Comparison of ENCODE assay signal across 9 mouse cellular contexts in genomic region chr2:31435567-31435966, GRCm38 (mm10). TPM values are rescaled to one million over a fixed set of nuclear protein-coding genes. Genes with fewer than 3 reads are reported as not detected.
A peak's percentile ranks its signal among the peaks of the same experiment; 100 is the strongest.
DNase-seq lines count a peak whose midpoint lies in the region; ATAC-seq and TF ChIP-seq lines count a peak whose summit lies in the region.
"Had no signal": no experiment of that assay in that cellular context is flagged by ENCODE, and none has a peak within 500 bp of the region (broad histone marks: within the 10 kb centered on the region; RNA-seq: fewer than 3 reads in every experiment).

No protein-coding gene starts in this region.

- H3K4me2 ChIP-seq in hindbrain, embryonic 14.5 days (replicated peaks), result no peak overlapping the region
- no peak overlapping the region for H3K4me2 ChIP-seq in hindbrain, embryonic 16.5 days (ENCODE audit: low read length)
- H3K4me2 ChIP-seq: liver, embryonic 15.5 days had no signal

- DNase-seq in hindbrain, embryonic 14.5 days (ENCODE audit: low spot score), result peak; percentile 51
- DNase-seq in B cell, adult 2 months, result peak; percentile 56 to 63
- peak; percentile 14 for DNase-seq in MEL-GATA-1-ER (ENCODE audit: extremely low read depth, low read depth)
- peak; percentile 73 for DNase-seq in kidney, postnatal 14 days

- 41% methylated on average over 6 of the region's 6 CpGs for WGBS in hindbrain, embryonic 14.5 days
- 41% methylated on average over 6 of the region's 6 CpGs for WGBS in hindbrain, embryonic 16.5 days

- no peaks in the 10 kb centered on the region for H3K9me3 ChIP-seq in hindbrain, embryonic 14.5 days (ENCODE audit: control insufficient read depth, low read length)
- no peaks in the 10 kb centered on the region for H3K9me3 ChIP-seq in hindbrain, embryonic 16.5 days (ENCODE audit: control insufficient read depth, low read length)
- H3K9me3 ChIP-seq: liver, embryonic 15.5 days had no signal

- H3K27ac ChIP-seq in hindbrain, embryonic 14.5 days, result no peak overlapping the region
- H3K27ac ChIP-seq in hindbrain, embryonic 16.5 days (ENCODE audit: low read depth, low read length), result no peak overlapping the region
- H3K27ac ChIP-seq in cortical plate, adult 2 months (ENCODE audit: insufficient read depth, low read length), result no peak overlapping the region
- H3K27ac ChIP-seq: liver, embryonic 15.5 days had no signal

- no peak overlapping the region for H3K9ac ChIP-seq in hindbrain, embryonic 14.5 days
- H3K9ac ChIP-seq in hindbrain, embryonic 16.5 days (ENCODE audit: low read depth, low read length), result no peak overlapping the region
- H3K9ac ChIP-seq: liver, embryonic 15.5 days had no signal

- no peaks in the 10 kb centered on the region for H3K27me3 ChIP-seq in hindbrain, embryonic 14.5 days (ENCODE audit: control insufficient read depth, insufficient read depth, low read length)
- no peaks in the 10 kb centered on the region for H3K27me3 ChIP-seq in hindbrain, embryonic 16.5 days (replicated peaks; ENCODE audit: control insufficient read depth, insufficient read depth, low read length)
- H3K27me3 ChIP-seq: liver, embryonic 15.5 days had no signal

- peak; percentile 57 for TF ChIP-seq CTCF in cortical plate, adult 2 months (IDR thresholded peaks at IDR 0.05; ENCODE audit: extremely low read depth, insufficient read depth, low read length)

- no peak for ATAC-seq in hindbrain, embryonic 14.5 days (ENCODE audit: low FRiP score)
- no peak for ATAC-seq in hindbrain, embryonic 16.5 days
- peak; percentile 76 for ATAC-seq in megakaryocyte progenitor cell, adult 5-6 weeks (replicated peaks; ENCODE audit: poor library complexity)
- no peak for ATAC-seq in activated CD4-positive, CD25-positive, alpha-beta regulatory T cell, adult 4 months

- no peak overlapping the region for H3K4me3 ChIP-seq in hindbrain, embryonic 14.5 days (replicated peaks; ENCODE audit: low read length)
- H3K4me3 ChIP-seq in hindbrain, embryonic 16.5 days (ENCODE audit: low read length), result no peak overlapping the region
- no peak overlapping the region for H3K4me3 ChIP-seq in cortical plate, adult 2 months (ENCODE audit: insufficient read depth, low read length)
- H3K4me3 ChIP-seq: liver, embryonic 15.5 days had no signal

- no peaks in the 10 kb centered on the region for H3K36me3 ChIP-seq in hindbrain, embryonic 14.5 days (replicated peaks; ENCODE audit: control insufficient read depth, insufficient read depth)
- no peaks in the 10 kb centered on the region for H3K36me3 ChIP-seq in hindbrain, embryonic 16.5 days (ENCODE audit: control insufficient read depth, insufficient read depth, low read length)
- H3K36me3 ChIP-seq: liver, embryonic 15.5 days had no signal

- no peak for TF ChIP-seq POLR2A in cortical plate, adult 2 months (IDR thresholded peaks at IDR 0.05; ENCODE audit: extremely low read depth, insufficient read depth, low read length)

- H3K4me1 ChIP-seq in hindbrain, embryonic 14.5 days (replicated peaks; ENCODE audit: control insufficient read depth, insufficient read depth, low read length), result no peaks in the 10 kb centered on the region
- H3K4me1 ChIP-seq in hindbrain, embryonic 16.5 days (ENCODE audit: control insufficient read depth, insufficient read depth, low read depth, low read length), result peaks cover 2% of the 10 kb centered on the region; the same call in 1 of the 2 replicates
- H3K4me1 ChIP-seq in cortical plate, adult 2 months (ENCODE audit: control insufficient read depth, insufficient read depth, low read length), result no peaks in the 10 kb centered on the region

RNA-seq across cellular contexts. Expression of gene Ass1, which starts 34.4 kb away (rescaled TPM):
- polyA plus RNA-seq in hindbrain, embryonic 14.5 days (2014; fragmentation: Nextera tagmentation; extraction: Ambion mirVana), result 6.1 and 8.0 TPM in 2 replicates
- 13.0 and 16.1 TPM in 2 replicates for polyA plus RNA-seq in hindbrain, embryonic 16.5 days (2015; fragmentation: Nextera tagmentation; extraction: Ambion mirVana)
- 37.1 and 39.2 TPM in 2 replicates for polyA plus RNA-seq in cortical plate, adult 2 months (2012; rRNA removed)
- total RNA-seq in megakaryocyte progenitor cell, adult 5-6 weeks (2015), result 78.4 and 100 TPM in 2 replicates
- 118 and 127 TPM in 2 replicates for total RNA-seq in megakaryocyte progenitor cell, adult 5-6 weeks (2017)
- 100 to 1,000 TPM; 445 to 470 TPM for polyA plus RNA-seq in activated CD4-positive, CD25-positive, alpha-beta regulatory T cell, adult 4 months (2017; shearing (Covaris generic))

Comparison
In these comparisons a context has a peak if more than half of its experiments do, and no peak if none do; other contexts are left out.
1. DNase-seq: peak in every context shown above with its lines; median percentile 73 in kidney, postnatal 14 days; 60 in B cell, adult 2 months; 51 in hindbrain, embryonic 14.5 days; 14 in MEL-GATA-1-ER.
2. RNA of gene Ass1, which starts 34.4 kb away (polyA plus RNA-seq): 445 to 470 TPM in activated CD4-positive, CD25-positive, alpha-beta regulatory T cell, adult 4 months; 37.1 to 39.2 TPM in cortical plate, adult 2 months, 13.0 to 16.1 TPM in hindbrain, embryonic 16.5 days and 6.1 to 8.0 TPM in hindbrain, embryonic 14.5 days; every median in the first group is over 10 times any median in the second.